24 mouse cellular contexts compared by ENCODE assay signal in the genomic region with DNA sequence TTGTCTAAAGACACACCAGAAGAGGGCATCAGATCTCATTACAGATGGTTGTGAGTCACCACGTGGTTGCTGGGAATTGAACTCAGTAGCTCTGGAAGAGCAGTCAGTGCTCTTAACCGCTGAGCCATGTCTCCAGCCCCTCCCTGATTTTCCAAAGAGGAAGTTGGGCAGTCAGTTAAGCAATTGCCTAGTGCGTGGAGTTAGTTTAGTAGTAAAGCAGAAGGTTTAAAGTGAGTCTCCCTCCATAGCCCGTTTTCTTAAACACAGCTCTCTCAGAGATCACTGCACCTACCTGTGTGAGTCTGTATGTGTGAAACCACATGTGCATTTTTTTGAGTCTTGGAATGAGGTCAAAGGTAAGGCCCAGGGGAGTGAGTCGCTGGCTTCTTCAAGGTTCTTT. TPM values are rescaled to one million over a fixed set of nuclear protein-coding genes. Genes with fewer than 3 reads are reported as not detected.
DNase-seq lines count a peak whose midpoint lies in the region; ATAC-seq lines count a peak whose summit lies in the region.
"Had no signal": no experiment of that assay in that cellular context is flagged by ENCODE, and none has a peak within 500 bp of the region (broad histone marks: within the 10 kb centered on the region; RNA-seq: fewer than 3 reads in every experiment).

No protein-coding gene starts in this region.

- H3K9me3 ChIP-seq in embryonic facial prominence, embryonic 13.5 days: no peaks in the 10 kb centered on the region
- H3K9me3 ChIP-seq in embryonic facial prominence, embryonic 10.5 days: no peaks in the 10 kb centered on the region
- H3K9me3 ChIP-seq: heart, embryonic 15.5 days; hindbrain, embryonic 10.5 days; limb, embryonic 13.5 days; liver, embryonic 15.5 days; megakaryocyte, embryonic 14.5 days; midbrain, embryonic 15.5 days had no signal

- H3K9ac ChIP-seq in embryonic facial prominence, embryonic 13.5 days: no peak overlapping the region
- H3K9ac ChIP-seq: forebrain, postnatal 0 days; heart, embryonic 15.5 days; limb, embryonic 13.5 days; liver, embryonic 15.5 days; midbrain, embryonic 15.5 days had no signal

- no peak overlapping the region for H3K27ac ChIP-seq in embryonic facial prominence, embryonic 13.5 days
- no peak overlapping the region for H3K27ac ChIP-seq in embryonic facial prominence, embryonic 10.5 days (replicated peaks)
- H3K27ac ChIP-seq: gastrocnemius, adult 2 months; heart, embryonic 15.5 days; hindbrain, embryonic 10.5 days; limb, embryonic 13.5 days; liver, embryonic 15.5 days; midbrain, embryonic 15.5 days had no signal

- no peaks in the 10 kb centered on the region for H3K36me3 ChIP-seq in embryonic facial prominence, embryonic 13.5 days
- no peaks in the 10 kb centered on the region; the same call in 1 of the 2 replicates for H3K36me3 ChIP-seq in embryonic facial prominence, embryonic 10.5 days (replicated peaks)
- H3K36me3 ChIP-seq: heart, embryonic 15.5 days; limb, embryonic 13.5 days; liver, embryonic 15.5 days; midbrain, embryonic 15.5 days had no signal

- no peak overlapping the region for H3K4me3 ChIP-seq in embryonic facial prominence, embryonic 13.5 days
- H3K4me3 ChIP-seq in embryonic facial prominence, embryonic 10.5 days: no peak overlapping the region
- H3K4me3 ChIP-seq: gastrocnemius, adult 2 months; heart, embryonic 15.5 days; limb, embryonic 13.5 days; liver, embryonic 15.5 days; midbrain, embryonic 15.5 days had no signal

- no peak for DNase-seq in embryonic facial prominence, embryonic 10.5 days (ENCODE audit: low spot score)
- peak; percentile 45 to 54 for DNase-seq in spleen, postnatal 36 days (ENCODE audit: low spot score in 2 of 2)
- DNase-seq in spleen, postnatal 4 days (ENCODE audit: low spot score in 2 of 2): no peak
- no peak for DNase-seq in adrenal gland, adult 2 months
- no peak for DNase-seq in frontal cortex, adult 2 months (ENCODE audit: extremely low spot score in 1 of 2, low spot score in 1 of 2)
- DNase-seq: adrenal gland, adult 8-10 months; cerebellum, adult 11-12 months; forebrain, postnatal 0 days; gastrocnemius, adult 2 months; kidney, adult 2 months; kidney, postnatal 25 days; layer of hippocampus, adult 9-11 months; thymus, postnatal 36 days had no signal

- ATAC-seq in embryonic facial prominence, embryonic 13.5 days (ENCODE audit: insufficient number of reproducible peaks, insufficient read depth, low FRiP score, low TSS enrichment, low read depth): no peak
- ATAC-seq in megakaryocyte, adult 5-6 weeks (ENCODE audit: poor library complexity, severe bottlenecking): peak; percentile 48
- no peak for ATAC-seq in cerebellum, adult (ENCODE audit: insufficient number of reproducible peaks, low FRiP score, low TSS enrichment)
- ATAC-seq: forebrain, postnatal 0 days; midbrain, embryonic 15.5 days had no signal

- 33% methylated on average over 5 of the region's 5 CpGs for WGBS in embryonic facial prominence, embryonic 13.5 days
- 43% methylated on average over 5 of the region's 5 CpGs for WGBS in embryonic facial prominence, embryonic 10.5 days

- H3K27me3 ChIP-seq in embryonic facial prominence, embryonic 13.5 days: peaks cover 6% of the 10 kb centered on the region; the same call in 1 of the 2 replicates
- no peaks in the 10 kb centered on the region for H3K27me3 ChIP-seq in embryonic facial prominence, embryonic 10.5 days (replicated peaks; ENCODE audit: low read depth, poor library complexity, severe bottlenecking)

- peak overlapping the region; percentile 1; the same call in 1 of the 2 replicates for H3K4me2 ChIP-seq in embryonic facial prominence, embryonic 13.5 days
- H3K4me2 ChIP-seq: heart, embryonic 15.5 days had no signal

- peaks cover 15% of the 10 kb centered on the region for H3K4me1 ChIP-seq in embryonic facial prominence, embryonic 13.5 days
- H3K4me1 ChIP-seq in embryonic facial prominence, embryonic 10.5 days: peaks cover 28% of the 10 kb centered on the region

RNA-seq across cellular contexts. Expression of a gene that starts 2.2 kb away (rescaled TPM):
- polyA plus RNA-seq in embryonic facial prominence, embryonic 13.5 days (2015; fragmentation: Nextera tagmentation; extraction: Ambion mirVana): 0.37 and 0.43 TPM in 2 replicates
- polyA plus RNA-seq in embryonic facial prominence, embryonic 10.5 days (2016; fragmentation: Nextera tagmentation; extraction: Ambion mirVana): 0.45 and 0.59 TPM in 2 replicates
- total RNA-seq in megakaryocyte, adult 5-6 weeks (2015): 0.51 and 0.84 TPM in 2 replicates
- total RNA-seq in megakaryocyte, adult 5-6 weeks (2017): 0.40 and 1.2 TPM in 2 replicates
- not detected for total RNA-seq in adrenal gland, adult 2 months (2021)
- 0.09 and 0.12 TPM in 2 replicates for polyA plus RNA-seq in adrenal gland, adult 2 months (2012; rRNA removed)
- 1.2 TPM in 2 replicates for polyA plus RNA-seq in frontal cortex, adult 2 months (2012; rRNA removed)
- total RNA-seq: gastrocnemius, adult 2 months; heart, adult 18-20 months; MEL had no signal
- polyA plus RNA-seq: heart, embryonic 15.5 days; kidney, adult 2 months had no signal

RNA-seq across cellular contexts. Expression of a gene that starts 14.8 kb away (rescaled TPM):
- 46.3 and 54.7 TPM in 2 replicates for polyA plus RNA-seq in embryonic facial prominence, embryonic 13.5 days (2015; fragmentation: Nextera tagmentation; extraction: Ambion mirVana)
- 49.2 and 54.0 TPM in 2 replicates for polyA plus RNA-seq in embryonic facial prominence, embryonic 10.5 days (2016; fragmentation: Nextera tagmentation; extraction: Ambion mirVana)
- total RNA-seq in megakaryocyte, adult 5-6 weeks (2015): 650 and 716 TPM in 2 replicates
- 802 and 871 TPM in 2 replicates for total RNA-seq in megakaryocyte, adult 5-6 weeks (2017)
- 10 to 100 TPM; 25.2 to 52.4 TPM for total RNA-seq in adrenal gland, adult 2 months (2021)
- 42.1 and 55.3 TPM in 2 replicates for polyA plus RNA-seq in adrenal gland, adult 2 months (2012; rRNA removed)
- polyA plus RNA-seq in frontal cortex, adult 2 months (2012; rRNA removed): 12.2 and 12.9 TPM in 2 replicates

Comparison
In these comparisons a context has a peak if more than half of its experiments do, and no peak if none do; other contexts are left out.
1. DNase-seq: peak in spleen, postnatal 36 days (2 of 2); none in embryonic facial prominence, embryonic 10.5 days (single experiment), spleen, postnatal 4 days (0 of 2), adrenal gland, adult 2 months (single experiment) and frontal cortex, adult 2 months (0 of 2).